Mouse (Mus musculus): ENCODE data around the gene Tmem109. TPM values are rescaled to one million over a fixed set of nuclear protein-coding genes. Genes with fewer than 3 reads are reported as not detected.

Gene Tmem109
- polyA plus RNA-seq, 1 experiment from 2014 or later, result 68.2 TPM

DNA sequence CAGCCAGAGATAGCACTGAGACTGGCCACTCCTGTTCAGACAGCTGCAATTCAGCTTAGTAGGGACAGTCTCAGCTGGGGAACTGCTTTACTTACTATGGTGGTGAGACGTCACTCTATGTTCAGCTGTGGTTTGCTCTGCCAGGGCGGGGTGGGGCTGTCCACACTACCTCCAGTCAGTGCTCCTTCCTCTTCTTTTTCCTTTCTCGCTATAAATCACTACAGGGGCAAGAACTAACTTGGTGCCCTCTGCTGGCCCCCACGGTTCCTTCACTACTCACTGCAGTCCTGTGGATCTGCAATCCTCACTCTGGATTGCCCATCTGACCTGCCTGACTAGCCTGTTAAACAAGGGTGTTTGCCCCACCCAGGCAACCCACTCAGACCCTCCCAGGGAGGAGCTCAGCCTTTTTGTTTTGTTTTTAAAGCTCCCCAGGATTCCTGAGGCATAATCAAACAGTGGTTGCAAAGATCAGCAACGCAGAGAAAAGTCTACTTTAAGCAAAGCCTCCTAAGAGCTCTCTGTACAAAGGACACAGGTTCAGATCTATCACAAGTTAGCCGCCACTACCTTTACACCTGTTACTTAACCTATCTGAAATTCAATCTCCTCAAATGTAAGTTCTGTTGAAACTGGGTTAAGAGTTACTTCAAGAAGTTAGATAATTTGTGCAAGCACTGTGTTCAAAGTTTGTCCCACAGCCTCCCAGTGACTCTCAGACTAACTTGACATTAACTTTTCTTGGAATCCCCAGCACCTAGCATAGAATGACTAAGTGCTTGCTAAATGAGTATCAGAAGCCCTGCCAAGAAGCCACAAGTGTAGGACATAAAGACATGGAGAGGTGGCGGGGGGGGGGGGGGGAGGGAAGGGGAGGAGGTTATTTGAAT, 1.5 kb downstream of the Tmem109 start:
- no peaks in the 10 kb centered on the region; the same call in 1 of the 2 replicates for H3K36me3 ChIP-seq
- peak overlapping the region; percentile 93; the same call in 1 of the 2 replicates for H3K27ac ChIP-seq
- H3K27me3 ChIP-seq (ENCODE audit: insufficient read depth, poor library complexity, severe bottlenecking), result no peaks in the 10 kb centered on the region
- H3K4me1 ChIP-seq, result peaks cover 22% of the 10 kb centered on the region
- DNase-seq (ENCODE audit: low spot score), result no peak
- H3K4me3 ChIP-seq, result peak overlapping the region; percentile 74
- no peaks in the 10 kb centered on the region for H3K9me3 ChIP-seq
- WGBS, result 51% methylated on average over 7 of the region's 7 CpGs

DNA sequence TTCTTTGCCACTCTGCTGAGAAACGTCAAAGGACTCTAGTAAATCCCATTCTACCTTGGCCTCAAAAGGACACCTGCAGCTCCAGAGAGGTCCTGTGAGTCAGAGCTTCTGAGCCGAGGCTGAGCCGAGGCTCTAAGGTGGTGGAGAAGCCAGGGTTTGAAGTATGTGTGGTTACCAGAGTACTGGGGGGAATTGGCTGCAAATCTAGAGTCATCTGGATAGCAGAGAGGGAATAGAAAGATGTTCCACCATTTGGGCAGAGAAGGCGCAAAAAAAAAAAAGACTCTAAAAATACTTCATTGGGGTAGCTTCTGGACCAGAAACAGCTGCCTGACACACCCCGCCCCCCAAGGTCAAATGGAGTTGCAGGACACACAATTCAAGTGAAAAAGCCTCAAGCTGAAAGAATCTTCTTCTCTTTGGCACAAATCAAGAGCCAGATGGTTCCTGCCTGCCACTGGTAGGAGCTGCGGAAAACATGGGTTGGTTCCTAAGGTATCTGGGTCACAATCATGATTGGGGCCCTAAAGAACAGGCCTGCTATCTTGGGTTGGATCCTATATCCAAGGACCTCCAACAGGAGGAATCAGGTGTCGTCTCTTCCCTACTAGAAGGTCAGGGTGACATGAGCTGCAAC, 3.5 kb downstream of the Tmem109 start:
- Histone ChIP-seq H3K27ac (no peak overlapping the region), H3K4me1 (peaks cover 22% of the 10 kb centered on the region), H3K9me3 (no peaks in the 10 kb centered on the region), H3K27me3 (ENCODE audit: insufficient read depth, poor library complexity, severe bottlenecking) (no peaks in the 10 kb centered on the region), H3K36me3 (peaks cover 11% of the 10 kb centered on the region), H3K4me3 (no peak overlapping the region)
- no peak for DNase-seq (ENCODE audit: low spot score)
- WGBS, result 87% methylated on average over 7 of the region's 7 CpGs

DNA sequence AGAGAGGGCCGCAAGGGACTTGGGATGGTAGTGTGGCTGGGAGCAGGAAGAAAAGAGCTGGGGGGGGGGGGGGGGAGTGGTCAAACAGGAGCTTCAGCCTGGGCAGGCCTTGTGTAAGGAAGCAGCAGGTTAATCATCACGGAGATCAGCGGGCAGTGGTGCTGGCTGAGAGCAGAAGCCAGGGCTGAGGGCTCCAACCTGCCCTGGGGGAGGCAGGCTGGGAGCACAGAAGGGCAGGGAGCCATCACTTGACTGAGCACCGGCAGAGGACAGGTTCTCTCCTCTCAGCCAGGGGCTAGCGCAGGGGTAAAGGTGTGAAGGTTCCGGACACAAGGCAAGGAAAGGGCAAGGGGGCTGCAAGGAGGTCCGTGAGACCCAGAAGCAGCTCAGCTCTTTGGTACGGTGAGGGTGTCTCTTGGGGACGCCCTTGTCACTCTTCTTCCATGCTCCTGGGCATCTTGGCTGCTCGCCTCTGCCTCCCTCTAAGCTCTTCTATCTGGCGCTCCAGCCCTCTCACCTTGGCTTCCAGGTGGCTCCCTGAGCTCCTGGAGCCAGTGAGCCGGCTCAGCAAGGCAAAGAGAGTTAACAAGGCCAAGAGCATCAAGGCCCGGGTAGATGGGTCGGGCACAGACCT, 10.4 kb downstream of the Tmem109 start:
- Histone ChIP-seq H3K27me3 (ENCODE audit: insufficient read depth, poor library complexity, severe bottlenecking) (no peaks in the 10 kb centered on the region), H3K4me3 (no peak overlapping the region), H3K4me1 (peaks cover 34% of the 10 kb centered on the region), H3K36me3 (peaks cover 47% of the 10 kb centered on the region), H3K9me3 (no peaks in the 10 kb centered on the region), H3K27ac (no peak overlapping the region)
- WGBS, result 77% methylated on average over 14 of the region's 14 CpGs
- no peak for DNase-seq (ENCODE audit: low spot score)

- Histone ChIP-seq H3K9me3 (no peaks in the 10 kb centered on the region), H3K36me3 (peaks cover 54% of the 10 kb centered on the region), H3K4me1 (peaks cover 34% of the 10 kb centered on the region), H3K27me3 (ENCODE audit: insufficient read depth, poor library complexity, severe bottlenecking) (no peaks in the 10 kb centered on the region), H3K4me3 (no peak overlapping the region), H3K27ac (no peak overlapping the region)
- DNase-seq (ENCODE audit: low spot score), result no peak
- 86% methylated on average over 3 of the region's 3 CpGs for WGBS
Measured at GRCm38 (mm10) chr19:10870676-10871075, 11.1 kb downstream of the Tmem109 start.

GRCm38 (mm10) chr19:10869886-10870527, 11.8 kb downstream of the Tmem109 start, which contains the start of gene Tmem132a:
TSS of gene Tmem132a (minus strand) at chr19:10869940.
- Histone ChIP-seq H3K9me3 (no peaks in the 10 kb centered on the region), H3K4me3 (peak within 1 kb of the TSS; percentile 89), H3K36me3 (peaks cover 61% of the 10 kb centered on the region), H3K4me1 (peaks cover 34% of the 10 kb centered on the region), H3K27me3 (ENCODE audit: insufficient read depth, poor library complexity, severe bottlenecking) (no peaks in the 10 kb centered on the region), H3K27ac (peak within 1 kb of the TSS; percentile 96)
- no peak for DNase-seq (ENCODE audit: low spot score)
- WGBS, result 5% methylated on average over 8 of the region's 8 CpGs

DNA sequence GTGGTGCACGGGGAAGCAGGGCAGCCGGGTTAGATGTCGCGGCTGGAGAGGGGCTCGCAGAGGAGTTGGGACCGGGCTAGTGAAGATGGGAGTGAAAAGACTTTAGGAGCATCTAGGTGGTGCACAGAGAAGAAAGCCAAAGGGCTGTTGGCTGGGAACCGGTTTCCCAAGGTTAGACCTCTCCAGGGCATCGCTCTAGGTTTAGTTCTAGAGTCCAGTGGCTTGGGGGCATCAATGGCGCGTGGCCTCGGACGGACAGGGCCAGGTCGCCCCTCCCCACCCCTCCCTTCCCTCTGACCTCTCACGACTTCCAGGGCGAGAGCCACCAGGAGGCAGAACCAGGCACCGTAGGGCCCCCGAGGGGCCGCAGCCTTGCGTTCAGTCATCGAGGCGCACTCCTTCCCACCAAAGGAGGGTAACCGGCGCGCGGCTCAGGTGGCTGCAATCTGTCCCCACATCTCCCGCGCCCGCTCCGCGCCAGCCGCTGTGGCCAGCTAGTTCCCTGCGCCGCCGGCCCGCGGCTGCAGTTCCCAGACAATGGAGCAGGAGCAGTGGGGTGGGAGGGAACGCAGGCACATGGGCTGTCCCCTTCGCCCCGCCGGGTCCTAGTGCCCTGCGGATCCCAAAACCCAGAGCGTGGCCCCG, 12.4 kb downstream of the Tmem109 start:
- H3K27ac ChIP-seq, result peak overlapping the region; percentile 96
- H3K9me3 ChIP-seq, result no peaks in the 10 kb centered on the region
- peaks cover 34% of the 10 kb centered on the region for H3K4me1 ChIP-seq
- DNase-seq (ENCODE audit: low spot score), result peak; percentile 89
- H3K27me3 ChIP-seq (ENCODE audit: insufficient read depth, poor library complexity, severe bottlenecking), result no peaks in the 10 kb centered on the region
- H3K4me3 ChIP-seq, result peak overlapping the region; percentile 89
- WGBS, result under 1% methylated on average over 43 of the region's 43 CpGs
- peaks cover 67% of the 10 kb centered on the region for H3K36me3 ChIP-seq

GRCm38 (mm10) chr19:10868623-10869141, 13.1 kb downstream of the Tmem109 start:
- H3K4me3 ChIP-seq, result peak overlapping the region; percentile 89
- under 1% methylated on average over 17 of the region's 17 CpGs for WGBS
- DNase-seq (ENCODE audit: low spot score), result no peak
- peak overlapping the region; percentile 96 for H3K27ac ChIP-seq
- H3K4me1 ChIP-seq, result peaks cover 34% of the 10 kb centered on the region
- H3K36me3 ChIP-seq, result peaks cover 67% of the 10 kb centered on the region
- no peaks in the 10 kb centered on the region for H3K27me3 ChIP-seq (ENCODE audit: insufficient read depth, poor library complexity, severe bottlenecking)
- no peaks in the 10 kb centered on the region for H3K9me3 ChIP-seq

DNA sequence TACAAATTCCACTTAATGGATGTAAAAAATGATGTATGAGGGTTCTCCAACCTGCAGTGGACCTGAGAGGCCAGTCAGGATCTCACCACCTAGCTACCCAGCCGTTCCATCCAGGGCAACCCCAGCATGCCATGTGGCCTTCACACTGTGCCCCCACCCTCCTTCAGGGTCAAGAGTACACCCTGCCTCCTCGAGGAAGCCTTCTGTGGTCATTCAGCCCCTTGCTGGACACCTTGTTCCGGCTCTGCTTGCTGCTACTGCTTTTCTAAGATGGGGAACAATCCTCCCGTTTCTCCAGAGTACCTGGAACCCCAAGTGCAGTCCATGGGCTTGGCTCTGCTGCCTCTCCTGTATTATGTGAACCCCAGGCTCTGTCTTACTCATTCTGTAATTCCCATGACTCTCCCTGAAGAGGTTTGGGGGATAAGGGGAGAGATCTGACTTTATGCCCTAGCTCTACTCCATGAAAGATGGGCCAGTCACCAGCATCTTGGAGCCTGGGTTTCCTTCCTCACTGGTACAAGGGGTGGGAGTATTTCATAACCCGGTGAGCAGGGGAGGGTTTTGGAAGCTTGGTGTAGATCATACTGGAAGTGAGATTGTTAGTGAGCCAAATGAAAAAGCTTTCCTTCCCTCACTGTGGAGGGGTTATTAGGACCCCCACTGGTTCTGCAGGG, 13.7 kb downstream of the Tmem109 start:
- H3K4me3 ChIP-seq, result peak overlapping the region; percentile 89
- H3K27ac ChIP-seq, result 0 out of 2 replicates have a peak overlapping the region, but pooled peaks have one; percentile 96
- peaks cover 34% of the 10 kb centered on the region for H3K4me1 ChIP-seq
- peaks cover 67% of the 10 kb centered on the region for H3K36me3 ChIP-seq
- no peak for DNase-seq (ENCODE audit: low spot score)
- no peaks in the 10 kb centered on the region for H3K9me3 ChIP-seq
- 42% methylated on average over 5 of the region's 5 CpGs for WGBS
- no peaks in the 10 kb centered on the region for H3K27me3 ChIP-seq (ENCODE audit: insufficient read depth, poor library complexity, severe bottlenecking)

DNA sequence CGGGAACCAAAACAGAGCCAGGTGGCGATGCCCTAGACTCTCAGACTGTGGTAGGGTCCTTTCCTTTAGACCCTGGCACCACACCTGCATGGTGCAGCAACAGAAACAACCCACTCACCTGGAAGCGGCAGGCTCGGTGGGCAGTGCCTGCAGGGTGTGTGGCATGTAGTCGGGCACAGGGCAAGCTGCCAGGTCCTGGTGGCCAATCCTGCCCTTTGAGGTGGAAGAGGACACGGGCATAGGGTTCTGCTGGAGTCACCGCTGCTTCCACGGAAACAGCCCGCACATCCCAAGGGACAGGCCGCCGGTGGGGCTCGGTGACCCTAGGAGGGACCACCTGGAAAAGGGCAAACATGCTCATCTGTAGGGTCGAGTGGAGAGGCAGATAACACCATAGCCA, 15.4 kb downstream of the Tmem109 start:
- no peak overlapping the region for H3K4me3 ChIP-seq
- DNase-seq (ENCODE audit: low spot score), result no peak
- peaks cover 67% of the 10 kb centered on the region for H3K36me3 ChIP-seq
- H3K9me3 ChIP-seq, result no peaks in the 10 kb centered on the region
- WGBS, result 92% methylated on average over 13 of the region's 13 CpGs
- no peaks in the 10 kb centered on the region for H3K27me3 ChIP-seq (ENCODE audit: insufficient read depth, poor library complexity, severe bottlenecking)
- peaks cover 32% of the 10 kb centered on the region for H3K4me1 ChIP-seq
- H3K27ac ChIP-seq, result no peak overlapping the region

GRCm38 (mm10) chr19:10860072-10860497, 21.7 kb downstream of the Tmem109 start:
- H3K4me3 ChIP-seq, result no peak overlapping the region
- peaks cover 7% of the 10 kb centered on the region for H3K4me1 ChIP-seq
- no peak overlapping the region for H3K27ac ChIP-seq
- no peaks in the 10 kb centered on the region for H3K9me3 ChIP-seq
- no peak for DNase-seq (ENCODE audit: low spot score)
- WGBS, result 44% methylated on average over 21 of the region's 22 CpGs
- H3K27me3 ChIP-seq (ENCODE audit: insufficient read depth, poor library complexity, severe bottlenecking), result no peaks in the 10 kb centered on the region
- peaks cover 90% of the 10 kb centered on the region for H3K36me3 ChIP-seq

GRCm38 (mm10) chr19:10856520-10856919, 25.3 kb downstream of the Tmem109 start:
- no peak overlapping the region for H3K4me3 ChIP-seq
- DNase-seq (ENCODE audit: low spot score), result no peak
- H3K36me3 ChIP-seq, result peaks cover 54% of the 10 kb centered on the region
- H3K27me3 ChIP-seq (ENCODE audit: insufficient read depth, poor library complexity, severe bottlenecking), result no peaks in the 10 kb centered on the region
- no peaks in the 10 kb centered on the region for H3K9me3 ChIP-seq
- H3K4me1 ChIP-seq, result peaks cover 7% of the 10 kb centered on the region
- WGBS, result 56% methylated on average over 2 of the region's 2 CpGs
- H3K27ac ChIP-seq, result no peak overlapping the region

Data from heart, embryonic 10.5 days (tissue).